Mouse (Mus musculus): ENCODE results near the gene Carm1. TPM values are rescaled to one million over a fixed set of nuclear protein-coding genes. Genes with fewer than 3 reads are reported as not detected.

The Carm1 gene
- total and polyA plus RNA-seq, 3 experiments = 21.5 to 111 (median 42.2) TPM

DNA sequence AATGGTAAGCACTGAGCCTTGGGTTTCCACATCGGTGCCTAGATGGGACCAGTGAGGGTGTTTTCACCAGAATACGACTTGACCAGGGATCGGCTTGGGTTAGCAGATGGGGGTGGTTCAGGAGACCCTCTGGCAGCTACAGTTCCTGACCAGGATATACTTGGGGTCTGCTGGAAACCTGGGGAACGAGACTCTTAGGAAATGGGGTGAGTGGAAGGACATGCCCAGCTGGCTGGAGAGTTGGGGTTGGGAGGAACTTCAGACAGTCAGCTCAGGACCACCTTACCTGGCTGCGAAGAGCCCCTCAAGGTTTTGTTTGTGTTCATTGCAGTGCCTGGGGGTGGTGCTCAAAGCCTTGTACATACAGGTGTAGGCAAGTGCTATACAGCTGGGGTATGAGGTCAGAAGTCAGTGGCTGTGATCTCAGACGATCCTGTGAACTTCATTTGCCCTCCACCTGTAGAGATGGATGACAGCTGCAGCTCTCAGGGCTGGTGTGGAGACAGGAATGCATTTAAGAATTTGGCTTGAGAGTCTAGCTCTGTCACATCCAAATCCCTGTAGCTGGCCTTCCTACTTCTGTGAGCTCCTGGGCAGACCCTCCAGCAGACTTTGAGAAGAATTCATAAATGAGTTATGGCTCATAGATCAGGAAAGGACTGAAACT lies 7.0 kb downstream of the Carm1 start:
- Histone ChIP-seq H3K4me1 (ENCODE audit: control insufficient read depth in 1 of 2, insufficient read depth in 2 of 2) (peaks cover under 1 to 23% of the 10 kb centered on the region in 2 experiments; a peak in 2 of 4 replicates), H3K9me3 (replicated peaks; ENCODE audit: low read length) (no peaks in the 10 kb centered on the region), H3K9ac (ENCODE audit: insufficient read depth, low read depth) (no peak overlapping the region), H3K4me3 (replicated peaks in 1 of 3; ENCODE audit: low read depth in 2 of 3, low read length in 2 of 3, poor library complexity in 1 of 3) (no peak overlapping the region), H3K27me3 (replicated peaks) (no peaks in the 10 kb centered on the region), H3K36me3 (replicated peaks in 1 of 2; ENCODE audit: control insufficient read depth in 1 of 2, insufficient read depth in 1 of 2, low read length in 1 of 2) (peaks cover 20 to 83% of the 10 kb centered on the region in 2 experiments), H3K27ac (ENCODE audit: insufficient read depth, low read depth) (no peak overlapping the region), H3K4me2 (ENCODE audit: insufficient read depth, low read depth, poor library complexity, severe bottlenecking) (no peak overlapping the region), H3K79me2 (replicated peaks; ENCODE audit: control insufficient read depth, extremely low read depth, insufficient read depth, poor library complexity, severe bottlenecking) (peaks cover 24% of the 10 kb centered on the region)
- no peak for DNase-seq (ENCODE audit: extremely low read depth)
- no peak for TF ChIP-seq ZMIZ1 (IDR thresholded peaks at IDR 0.05; ENCODE audit: low read depth, low read length)
- dilution Hi-C loops (cut with MboI; ENCODE audit: extremely low pct_ligation_motif_present, extremely low pct_unique_long_range_greater_than_20kb, low sequenced_read_pairs) = no loop called here
- in situ Hi-C loops (cut with MboI; ENCODE audit: low pct_ligation_motif_present, low pct_unique_long_range_greater_than_20kb, low sequenced_read_pairs) = no loop called here

DNA sequence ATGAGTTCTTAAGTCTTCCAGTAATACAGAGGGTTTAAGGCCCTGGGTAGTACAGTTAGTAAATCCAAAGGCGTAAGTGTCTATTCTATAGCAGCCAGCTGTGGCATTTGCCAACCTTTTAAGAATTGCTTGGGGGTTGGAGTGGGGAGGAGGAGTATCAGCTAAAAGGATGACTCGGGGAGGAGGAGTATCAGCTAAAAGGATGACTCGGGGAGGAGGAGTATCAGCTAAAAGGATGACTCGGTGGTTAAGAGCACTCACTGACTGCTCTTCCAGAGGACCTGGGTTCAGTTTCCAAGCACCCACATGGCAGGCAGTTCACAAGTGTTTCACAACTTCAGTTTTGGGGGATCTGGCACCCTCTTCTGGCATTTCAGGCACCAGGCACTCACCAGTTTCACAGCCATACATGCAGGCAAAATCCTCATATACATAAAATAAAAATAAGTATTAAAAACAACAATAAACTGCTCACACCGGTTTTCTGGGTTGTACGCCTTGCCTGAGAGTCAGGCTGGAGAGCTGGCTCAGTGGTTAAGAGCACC lies 8.6 kb downstream of the Carm1 start:
- H3K4me2 ChIP-seq (ENCODE audit: insufficient read depth, low read depth, poor library complexity, severe bottlenecking) = no peak overlapping the region
- H3K4me1 ChIP-seq (ENCODE audit: control insufficient read depth in 1 of 2, insufficient read depth in 2 of 2) = peaks cover 0 to 14% of the 10 kb centered on the region in 2 experiments; a peak in 2 of 4 replicates
- peaks cover 22% of the 10 kb centered on the region for H3K79me2 ChIP-seq (replicated peaks; ENCODE audit: control insufficient read depth, extremely low read depth, insufficient read depth, poor library complexity, severe bottlenecking)

DNA sequence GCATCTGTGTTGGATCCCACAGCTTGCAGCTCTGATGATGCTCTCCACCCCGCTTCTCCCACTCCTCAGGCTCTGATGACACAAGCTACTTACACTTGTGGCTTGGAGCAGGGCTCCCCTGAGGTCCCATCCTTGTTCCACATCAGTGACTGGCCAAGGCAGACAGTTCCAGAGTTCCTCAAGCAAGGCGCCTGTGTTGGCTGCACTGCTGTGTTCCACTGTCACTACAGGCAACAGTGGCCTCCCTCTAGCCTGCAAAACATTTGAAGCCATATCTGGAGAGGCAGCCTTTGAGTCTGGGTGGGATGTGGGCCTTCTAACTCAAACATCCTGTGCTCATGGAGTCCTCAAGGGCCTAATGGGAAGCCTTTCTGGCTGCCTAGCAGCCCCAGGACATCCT lies 10.3 kb downstream of the Carm1 start:
- Histone ChIP-seq H3K4me3 (replicated peaks in 1 of 3; ENCODE audit: low read depth in 2 of 3, low read length in 2 of 3, poor library complexity in 1 of 3) (no peak overlapping the region), H3K27me3 (replicated peaks) (no peaks in the 10 kb centered on the region), H3K36me3 (replicated peaks in 1 of 2; ENCODE audit: control insufficient read depth in 1 of 2, insufficient read depth in 1 of 2, low read length in 1 of 2) (peaks cover 23 to 78% of the 10 kb centered on the region in 2 experiments), H3K4me2 (ENCODE audit: insufficient read depth, low read depth, poor library complexity, severe bottlenecking) (no peak overlapping the region), H3K27ac (ENCODE audit: insufficient read depth, low read depth) (no peak overlapping the region), H3K79me2 (replicated peaks; ENCODE audit: control insufficient read depth, extremely low read depth, insufficient read depth, poor library complexity, severe bottlenecking) (peaks cover 24% of the 10 kb centered on the region), H3K9me3 (replicated peaks; ENCODE audit: low read length) (no peaks in the 10 kb centered on the region), H3K9ac (ENCODE audit: insufficient read depth, low read depth) (no peak overlapping the region), H3K4me1 (ENCODE audit: control insufficient read depth in 1 of 2, insufficient read depth in 2 of 2) (peaks cover 0 to 9% of the 10 kb centered on the region in 2 experiments; a peak in 2 of 4 replicates)
- no peak for DNase-seq (ENCODE audit: extremely low read depth)
- TF ChIP-seq MEF2A (IDR thresholded peaks at IDR 0.05; ENCODE audit: borderline replicate concordance, low read depth, low read length) (no peak), ETS1 (conservative IDR thresholded peaks at IDR 0.05; ENCODE audit: low read depth, low read length) (no peak), JUN (IDR thresholded peaks at IDR 0.05; ENCODE audit: insufficient read depth, low read depth, low read length) (no peak), HCFC1 (IDR thresholded peaks at IDR 0.05; ENCODE audit: low read depth, low read length) (no peak), SIN3A (IDR thresholded peaks at IDR 0.05; ENCODE audit: low read length) (no peak), RCOR1 (conservative IDR thresholded peaks at IDR 0.05; ENCODE audit: low read depth, low read length) (no peak), SMC3 (IDR thresholded peaks at IDR 0.05; ENCODE audit: low read depth, low read length) (no peak), KAT2A (IDR thresholded peaks at IDR 0.05; ENCODE audit: insufficient replicate concordance, low read length) (no peak), POLR2A (IDR thresholded peaks at IDR 0.05; ENCODE audit: low read depth, low read length) (no peak), RAD21 (IDR thresholded peaks at IDR 0.05; ENCODE audit: low read depth, low read length) (no peak), UBTF (IDR thresholded peaks at IDR 0.05; ENCODE audit: low read depth, low read length) (no peak), IRF4 (IDR thresholded peaks at IDR 0.05; ENCODE audit: low read depth, low read length) (no peak), BHLHE40 (IDR thresholded peaks at IDR 0.05; ENCODE audit: low read depth, low read length) (no peak), GABPA (IDR thresholded peaks at IDR 0.05; ENCODE audit: insufficient replicate concordance, low read depth, low read length) (no peak)
- in situ Hi-C loops (cut with MboI; ENCODE audit: low pct_ligation_motif_present, low pct_unique_long_range_greater_than_20kb, low sequenced_read_pairs) (no loop called here), dilution Hi-C loops (cut with MboI; ENCODE audit: extremely low pct_ligation_motif_present, extremely low pct_unique_long_range_greater_than_20kb, low sequenced_read_pairs) (no loop called here)

More for the DNA sequence above, 8.6 kb downstream of the Carm1 start:
- no peak for DNase-seq (ENCODE audit: extremely low read depth)
- Histone ChIP-seq H3K27me3 (replicated peaks) (no peaks in the 10 kb centered on the region), H3K9me3 (replicated peaks; ENCODE audit: low read length) (no peaks in the 10 kb centered on the region), H3K4me3 (replicated peaks in 1 of 3; ENCODE audit: low read depth in 2 of 3, low read length in 2 of 3, poor library complexity in 1 of 3) (no peak overlapping the region), H3K36me3 (replicated peaks in 1 of 2; ENCODE audit: control insufficient read depth in 1 of 2, insufficient read depth in 1 of 2, low read length in 1 of 2) (peaks cover 24 to 81% of the 10 kb centered on the region in 2 experiments), H3K27ac (ENCODE audit: insufficient read depth, low read depth) (no peak overlapping the region), H3K9ac (ENCODE audit: insufficient read depth, low read depth) (no peak overlapping the region)
- dilution Hi-C loops (cut with MboI; ENCODE audit: extremely low pct_ligation_motif_present, extremely low pct_unique_long_range_greater_than_20kb, low sequenced_read_pairs) = no loop called here
- in situ Hi-C loops (cut with MboI; ENCODE audit: low pct_ligation_motif_present, low pct_unique_long_range_greater_than_20kb, low sequenced_read_pairs) = no loop called here
- TF ChIP-seq ZC3H11A (IDR thresholded peaks at IDR 0.05; ENCODE audit: low read depth, low read length) = no peak
- no peak for TF ChIP-seq JUND (conservative IDR thresholded peaks at IDR 0.05; ENCODE audit: low read depth, low read length)
- no peak for TF ChIP-seq CHD2 (IDR thresholded peaks at IDR 0.05; ENCODE audit: low read length)
- TF ChIP-seq HCFC1 (IDR thresholded peaks at IDR 0.05; ENCODE audit: low read depth, low read length) = no peak
- no peak for TF ChIP-seq RCOR1 (conservative IDR thresholded peaks at IDR 0.05; ENCODE audit: low read depth, low read length)
- no peak for TF ChIP-seq ZKSCAN1 (IDR thresholded peaks at IDR 0.05; ENCODE audit: borderline replicate concordance, low read depth, low read length)
- no peak for TF ChIP-seq ZNF384 (IDR thresholded peaks at IDR 0.05; ENCODE audit: low read depth, low read length)
- no peak for TF ChIP-seq ELF1 (IDR thresholded peaks at IDR 0.05; ENCODE audit: low read depth, low read length)
- no peak for TF ChIP-seq SMC3 (IDR thresholded peaks at IDR 0.05; ENCODE audit: low read depth, low read length)
- TF ChIP-seq USF1 (IDR thresholded peaks at IDR 0.05; ENCODE audit: low read depth, low read length) = no peak
- TF ChIP-seq CTCF (conservative IDR thresholded peaks at IDR 0.05 in 1 of 2, IDR thresholded peaks at IDR 0.05 in 1 of 2; ENCODE audit: low read depth in 2 of 2, low read length in 2 of 2) = no peak; a peak in 1 of 4 replicates
- TF ChIP-seq E2F4 (IDR thresholded peaks at IDR 0.05; ENCODE audit: insufficient replicate concordance, low read depth, low read length) = no peak
- no peak for TF ChIP-seq MAX (IDR thresholded peaks at IDR 0.05; ENCODE audit: low read length)
- TF ChIP-seq ZMIZ1 (IDR thresholded peaks at IDR 0.05; ENCODE audit: low read depth, low read length) = no peak
